Mouse (Mus musculus): Measurements from ENCODE around the gene Pard6a. TPM values are rescaled to one million over a fixed set of nuclear protein-coding genes. Genes with fewer than 3 reads are reported as not detected.
A peak's percentile ranks its signal among the peaks of the same experiment; 100 is the strongest.

Gene Pard6a
- polyA plus RNA-seq, 1 experiment from 2014 or later: 8.6 TPM

GRCm38 (mm10) chr8:105690978-105691377, 10.0 kb upstream of the Pard6a start:
- Histone ChIP-seq H3K4me3 (replicated peaks) (no peak overlapping the region), H3K9me3 (replicated peaks) (no peaks in the 10 kb centered on the region), H3K27me3 (peaks cover 15% of the 10 kb centered on the region), H3K9ac (no peak overlapping the region), H3K4me1 (replicated peaks) (peaks cover 35% of the 10 kb centered on the region), H3K27ac (no peak overlapping the region), H3K36me3 (no peaks in the 10 kb centered on the region), H3K4me2 (no peak overlapping the region)
- no peak for ATAC-seq (ENCODE audit: low read depth)
- no peak for DNase-seq
- 67% methylated on average over 14 of the region's 14 CpGs for WGBS (ENCODE audit: insufficient replicate concordance)

GRCm38 (mm10) chr8:105692449-105693182, 8.3 kb upstream of the Pard6a start:
- H3K27me3 ChIP-seq: peaks cover 15% of the 10 kb centered on the region
- DNase-seq: no peak
- no peak overlapping the region for H3K4me3 ChIP-seq (replicated peaks)
- H3K4me1 ChIP-seq (replicated peaks): peaks cover 41% of the 10 kb centered on the region
- H3K9me3 ChIP-seq (replicated peaks): no peaks in the 10 kb centered on the region
- peaks cover 11% of the 10 kb centered on the region for H3K36me3 ChIP-seq
- H3K4me2 ChIP-seq: no peak overlapping the region
- 77% methylated on average over 11 of the region's 11 CpGs for WGBS (ENCODE audit: insufficient replicate concordance)
- no peak for ATAC-seq (ENCODE audit: low read depth)
- H3K9ac ChIP-seq: no peak overlapping the region
- H3K27ac ChIP-seq: no peak overlapping the region

GRCm38 (mm10) chr8:105693648-105694047, 7.3 kb upstream of the Pard6a start:
- peaks cover 21% of the 10 kb centered on the region for H3K36me3 ChIP-seq
- H3K4me2 ChIP-seq: peak overlapping the region; percentile 81
- peak overlapping the region; percentile 36; the same call in 1 of the 2 replicates for H3K9ac ChIP-seq
- no peaks in the 10 kb centered on the region for H3K9me3 ChIP-seq (replicated peaks)
- 8% methylated on average over 30 of the region's 30 CpGs for WGBS (ENCODE audit: insufficient replicate concordance)
- peaks cover 35% of the 10 kb centered on the region for H3K4me1 ChIP-seq (replicated peaks)
- H3K4me3 ChIP-seq (replicated peaks): peak overlapping the region; percentile 48
- ATAC-seq (ENCODE audit: low read depth) (peak; percentile 62), DNase-seq (peak; percentile 49)
- peaks cover 15% of the 10 kb centered on the region for H3K27me3 ChIP-seq
- no peak overlapping the region for H3K27ac ChIP-seq

GRCm38 (mm10) chr8:105694051-105694799, 6.7 kb upstream of the Pard6a start:
- peaks cover 24% of the 10 kb centered on the region for H3K36me3 ChIP-seq
- WGBS (ENCODE audit: insufficient replicate concordance): 28% methylated on average over 39 of the region's 40 CpGs
- H3K4me2 ChIP-seq: peak overlapping the region; percentile 81
- H3K27ac ChIP-seq: no peak overlapping the region
- DNase-seq (no peak), ATAC-seq (ENCODE audit: low read depth) (peak; percentile 19)
- H3K9me3 ChIP-seq (replicated peaks): no peaks in the 10 kb centered on the region
- H3K4me1 ChIP-seq (replicated peaks): peaks cover 35% of the 10 kb centered on the region
- peaks cover 15% of the 10 kb centered on the region for H3K27me3 ChIP-seq
- H3K9ac ChIP-seq: peak overlapping the region; percentile 36; the same call in 1 of the 2 replicates
- H3K4me3 ChIP-seq (replicated peaks): peak overlapping the region; percentile 48

- Histone ChIP-seq H3K4me3 (replicated peaks) (no peak overlapping the region), H3K27ac (no peak overlapping the region), H3K9me3 (replicated peaks) (no peaks in the 10 kb centered on the region), H3K27me3 (peaks cover 15% of the 10 kb centered on the region), H3K4me1 (replicated peaks) (peaks cover 43% of the 10 kb centered on the region), H3K9ac (no peak overlapping the region), H3K36me3 (peaks cover 24% of the 10 kb centered on the region), H3K4me2 (no peak overlapping the region)
- DNase-seq: no peak
- 76% methylated on average over 30 of the region's 30 CpGs for WGBS (ENCODE audit: insufficient replicate concordance)
- ATAC-seq (ENCODE audit: low read depth): no peak
Observed at GRCm38 (mm10) chr8:105695080-105695780, 5.7 kb upstream of the Pard6a start.

GRCm38 (mm10) chr8:105697196-105697780, 3.7 kb upstream of the Pard6a start:
- Histone ChIP-seq H3K36me3 (peaks cover 24% of the 10 kb centered on the region), H3K4me3 (replicated peaks) (no peak overlapping the region), H3K27ac (0 out of 2 replicates have a peak overlapping the region, but pooled peaks have one; percentile 19), H3K4me1 (replicated peaks) (peaks cover 49% of the 10 kb centered on the region), H3K27me3 (peaks cover 15% of the 10 kb centered on the region), H3K4me2 (no peak overlapping the region), H3K9me3 (replicated peaks) (no peaks in the 10 kb centered on the region), H3K9ac (no peak overlapping the region)
- DNase-seq (no peak), ATAC-seq (ENCODE audit: low read depth) (no peak)
- WGBS (ENCODE audit: insufficient replicate concordance): 87% methylated on average over 17 of the region's 17 CpGs

- no peak overlapping the region for H3K9ac ChIP-seq
- H3K4me1 ChIP-seq (replicated peaks): peaks cover 44% of the 10 kb centered on the region
- DNase-seq (no peak), ATAC-seq (ENCODE audit: low read depth) (no peak)
- 92% methylated on average over 5 of the region's 5 CpGs for WGBS (ENCODE audit: insufficient replicate concordance)
- peaks cover 37% of the 10 kb centered on the region for H3K36me3 ChIP-seq
- H3K4me2 ChIP-seq: no peak overlapping the region
- no peak overlapping the region for H3K27ac ChIP-seq
- peaks cover 15% of the 10 kb centered on the region for H3K27me3 ChIP-seq
- no peaks in the 10 kb centered on the region for H3K9me3 ChIP-seq (replicated peaks)
- H3K4me3 ChIP-seq (replicated peaks): no peak overlapping the region
Observed at GRCm38 (mm10) chr8:105698734-105699133, 2.2 kb upstream of the Pard6a start.

GRCm38 (mm10) chr8:105699488-105700215, 1.3 kb upstream of the Pard6a start:
- Histone ChIP-seq H3K9me3 (replicated peaks) (no peaks in the 10 kb centered on the region), H3K9ac (peak overlapping the region; percentile 77), H3K4me3 (replicated peaks) (peak overlapping the region; percentile 75), H3K27ac (no peak overlapping the region; the same call in 1 of the 2 replicates), H3K4me2 (peak overlapping the region; percentile 96), H3K36me3 (peaks cover 45% of the 10 kb centered on the region), H3K4me1 (replicated peaks) (peaks cover 36% of the 10 kb centered on the region), H3K27me3 (peaks cover 6% of the 10 kb centered on the region)
- 80% methylated on average over 11 of the region's 11 CpGs for WGBS (ENCODE audit: insufficient replicate concordance)
- no peak for ATAC-seq (ENCODE audit: low read depth)
- DNase-seq: no peak

GRCm38 (mm10) chr8:105700566-105700965, 382 bp upstream of the Pard6a start:
- peak overlapping the region; percentile 75 for H3K4me3 ChIP-seq (replicated peaks)
- WGBS (ENCODE audit: insufficient replicate concordance): 0% methylated on average over 21 of the region's 21 CpGs
- peaks cover 36% of the 10 kb centered on the region for H3K4me1 ChIP-seq (replicated peaks)
- no peaks in the 10 kb centered on the region for H3K9me3 ChIP-seq (replicated peaks)
- H3K9ac ChIP-seq: peak overlapping the region; percentile 77
- peaks cover 45% of the 10 kb centered on the region for H3K36me3 ChIP-seq
- H3K27ac ChIP-seq: peak overlapping the region; percentile 96
- ATAC-seq (ENCODE audit: low read depth) (peak; percentile 54), DNase-seq (peak; percentile 66)
- peak overlapping the region; percentile 96 for H3K4me2 ChIP-seq
- no peaks in the 10 kb centered on the region for H3K27me3 ChIP-seq

GRCm38 (mm10) chr8:105702001-105702401, 1.1 kb downstream of the Pard6a start:
- Histone ChIP-seq H3K4me3 (replicated peaks) (peak overlapping the region; percentile 75), H3K27me3 (no peaks in the 10 kb centered on the region), H3K9me3 (replicated peaks) (no peaks in the 10 kb centered on the region), H3K9ac (peak overlapping the region; percentile 73), H3K36me3 (peaks cover 40% of the 10 kb centered on the region), H3K4me1 (replicated peaks) (peaks cover 39% of the 10 kb centered on the region), H3K27ac (peak overlapping the region; percentile 77), H3K4me2 (peak overlapping the region; percentile 96)
- DNase-seq (no peak), ATAC-seq (ENCODE audit: low read depth) (0 out of 2 replicates have a peak, but pooled peaks have one; percentile 3)
- WGBS (ENCODE audit: insufficient replicate concordance): 61% methylated on average over 18 of the region's 18 CpGs

Data from liver, embryonic 13.5 days (tissue).